Mouse (Mus musculus): ENCODE measurements around the gene Tlr13.

- no peak for TF ChIP-seq CTCF (IDR thresholded peaks at IDR 0.05)
- TF ChIP-seq POLR2A (IDR thresholded peaks at IDR 0.05; ENCODE audit: insufficient read depth, low read depth, low read length) = no peak
Measured at GRCm38 (mm10) chrX:106190091-106190490, 47.1 kb downstream of the Tlr13 start.

Measured in heart, adult 2 months (tissue).